Mouse (Mus musculus): ENCODE measurements around the gene Pepd. TPM values are rescaled to one million over a fixed set of nuclear protein-coding genes. Genes with fewer than 3 reads are reported as not detected.

Pepd gene
- polyA plus RNA-seq, 1 experiment from 2014 or later = 68.2 TPM

DNA sequence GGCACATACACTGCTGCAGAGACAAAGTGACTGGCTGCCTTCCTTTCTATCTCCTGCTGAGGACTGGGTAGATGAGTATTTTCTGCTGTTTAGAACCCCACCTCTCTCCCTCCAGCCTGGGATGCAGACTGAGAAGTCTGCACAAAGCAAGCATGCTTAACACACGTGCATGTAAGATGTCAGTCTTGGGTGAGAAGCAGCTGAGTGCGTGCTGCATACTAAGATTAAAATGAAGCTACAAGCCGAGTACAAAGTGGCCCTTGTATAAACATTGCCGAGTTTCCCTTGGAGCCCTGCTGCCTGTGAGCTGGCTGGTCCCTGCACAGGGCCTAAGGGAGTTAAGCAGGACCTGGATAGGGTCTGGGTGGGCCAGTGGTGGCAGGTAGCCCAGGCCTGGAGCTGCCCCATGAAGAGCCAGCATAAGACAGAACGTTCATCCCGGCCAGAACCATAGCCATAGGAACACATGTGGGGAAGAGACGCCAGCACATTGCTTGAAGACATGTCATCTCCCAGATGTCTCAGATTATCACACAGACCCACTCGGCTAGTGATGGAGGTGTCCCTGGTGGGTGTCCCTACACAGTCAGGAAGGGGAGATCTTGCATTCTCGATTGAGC lies 115.7 kb downstream of the Pepd start:
- H3K9ac ChIP-seq = no peak overlapping the region
- WGBS = 41% methylated on average over 9 of the region's 9 CpGs
- no peak overlapping the region for H3K4me3 ChIP-seq (ENCODE audit: low read depth, low read length)
- no peak overlapping the region for H3K4me2 ChIP-seq
- peaks cover 8% of the 10 kb centered on the region; the same call in 1 of the 2 replicates for H3K36me3 ChIP-seq (ENCODE audit: insufficient read depth)
- no peak overlapping the region for H3K27ac ChIP-seq (ENCODE audit: low read depth)
- H3K9me3 ChIP-seq (ENCODE audit: low read depth, low read length) = no peaks in the 10 kb centered on the region
- DNase-seq = no peak
- H3K4me1 ChIP-seq (ENCODE audit: insufficient read depth) = no peaks in the 10 kb centered on the region
- no peaks in the 10 kb centered on the region for H3K27me3 ChIP-seq (ENCODE audit: insufficient read depth, low read length)
- no peak for ATAC-seq (ENCODE audit: insufficient read depth)
- TF ChIP-seq CTCF (IDR thresholded peaks at IDR 0.05; ENCODE audit: low read depth) = no peak

DNA sequence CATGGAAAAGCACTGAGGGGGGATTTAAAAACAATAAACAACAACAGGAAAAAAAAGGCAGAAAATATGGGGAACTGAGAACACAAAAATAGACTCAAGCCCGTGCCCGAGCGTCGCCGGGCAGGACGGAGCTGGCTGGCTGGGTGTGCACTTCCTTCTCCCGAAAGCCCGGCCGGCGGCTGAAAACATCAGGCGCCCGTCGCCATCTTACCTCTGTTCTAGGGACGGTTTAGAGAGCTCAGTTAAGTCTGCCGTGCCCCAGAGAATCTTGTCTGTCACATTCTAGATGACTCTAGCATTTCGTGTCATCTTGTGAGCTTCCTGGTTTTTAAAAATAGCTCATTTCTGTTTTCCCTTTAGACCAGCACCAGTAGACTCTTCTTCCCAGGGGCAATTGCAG lies 116.4 kb downstream of the Pepd start:
- TF ChIP-seq CTCF (IDR thresholded peaks at IDR 0.05; ENCODE audit: low read depth) = no peak
- Histone ChIP-seq H3K27ac (ENCODE audit: low read depth) (no peak overlapping the region), H3K36me3 (ENCODE audit: insufficient read depth) (peaks cover 10% of the 10 kb centered on the region; the same call in 1 of the 2 replicates), H3K27me3 (ENCODE audit: insufficient read depth, low read length) (no peaks in the 10 kb centered on the region), H3K4me3 (ENCODE audit: low read depth, low read length) (no peak overlapping the region), H3K4me2 (no peak overlapping the region), H3K4me1 (ENCODE audit: insufficient read depth) (no peaks in the 10 kb centered on the region), H3K9ac (no peak overlapping the region), H3K9me3 (ENCODE audit: low read depth, low read length) (no peaks in the 10 kb centered on the region)
- ATAC-seq (ENCODE audit: insufficient read depth) (no peak), DNase-seq (no peak)
- WGBS = 83% methylated on average over 16 of the region's 16 CpGs

DNA sequence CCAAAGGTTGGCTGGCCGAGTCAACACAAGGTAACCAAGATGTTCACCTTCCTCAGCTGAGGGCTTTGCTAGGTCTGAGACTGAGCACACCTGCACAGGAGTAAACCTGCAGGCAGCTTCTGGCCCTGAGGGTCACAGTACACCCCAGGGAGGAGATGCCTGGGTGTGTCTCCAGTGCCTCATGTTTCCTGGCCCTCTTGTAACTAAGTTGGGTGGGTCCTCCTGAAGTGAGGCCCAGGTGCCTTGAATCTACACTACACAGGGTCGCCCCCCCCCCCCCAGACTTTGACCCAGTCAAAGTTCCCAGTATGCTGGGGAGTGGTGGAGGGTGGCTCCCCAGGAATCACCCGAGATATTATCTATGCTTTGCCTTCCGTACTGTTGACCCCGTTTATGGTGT lies 117.0 kb downstream of the Pepd start:
- H3K9me3 ChIP-seq (ENCODE audit: low read depth, low read length) = no peaks in the 10 kb centered on the region
- no peak overlapping the region for H3K4me2 ChIP-seq
- H3K4me1 ChIP-seq (ENCODE audit: insufficient read depth) = no peaks in the 10 kb centered on the region
- 79% methylated on average over 5 of the region's 5 CpGs for WGBS
- no peaks in the 10 kb centered on the region for H3K27me3 ChIP-seq (ENCODE audit: insufficient read depth, low read length)
- DNase-seq = no peak
- H3K27ac ChIP-seq (ENCODE audit: low read depth) = no peak overlapping the region
- no peak overlapping the region for H3K9ac ChIP-seq
- no peak overlapping the region for H3K4me3 ChIP-seq (ENCODE audit: low read depth, low read length)
- ATAC-seq (ENCODE audit: insufficient read depth) = no peak
- TF ChIP-seq CTCF (IDR thresholded peaks at IDR 0.05; ENCODE audit: low read depth) = no peak
- peaks cover 10% of the 10 kb centered on the region; the same call in 1 of the 2 replicates for H3K36me3 ChIP-seq (ENCODE audit: insufficient read depth)

DNA sequence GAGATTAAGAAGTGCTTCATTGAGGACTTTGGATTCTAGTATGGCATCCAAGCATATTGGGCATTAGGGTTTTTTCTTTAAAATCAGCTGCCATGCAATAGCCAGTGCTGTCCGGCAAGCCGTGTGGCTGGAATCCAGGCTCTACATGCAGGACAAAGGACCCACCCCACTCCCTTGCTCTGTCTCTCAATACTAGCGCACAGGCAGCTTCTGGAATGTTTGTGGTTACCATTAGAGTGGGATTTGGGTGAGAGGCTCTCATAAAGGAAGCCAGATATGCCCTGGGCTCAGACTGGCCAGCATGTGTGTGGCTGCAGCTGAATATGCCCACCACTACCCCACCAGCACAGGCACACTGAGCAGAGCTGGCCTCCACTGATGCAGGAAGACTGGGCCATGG lies 117.5 kb downstream of the Pepd start:
- Histone ChIP-seq H3K27ac (ENCODE audit: low read depth) (no peak overlapping the region), H3K9me3 (ENCODE audit: low read depth, low read length) (no peaks in the 10 kb centered on the region), H3K9ac (no peak overlapping the region), H3K4me2 (no peak overlapping the region), H3K27me3 (ENCODE audit: insufficient read depth, low read length) (no peaks in the 10 kb centered on the region), H3K4me1 (ENCODE audit: insufficient read depth) (no peaks in the 10 kb centered on the region), H3K36me3 (ENCODE audit: insufficient read depth) (peaks cover 14% of the 10 kb centered on the region; the same call in 1 of the 2 replicates), H3K4me3 (ENCODE audit: low read depth, low read length) (no peak overlapping the region)
- DNase-seq = no peak
- ATAC-seq (ENCODE audit: insufficient read depth) = no peak
- no peak for TF ChIP-seq CTCF (IDR thresholded peaks at IDR 0.05; ENCODE audit: low read depth)
- 80% methylated on average over 3 of the region's 3 CpGs for WGBS

DNA sequence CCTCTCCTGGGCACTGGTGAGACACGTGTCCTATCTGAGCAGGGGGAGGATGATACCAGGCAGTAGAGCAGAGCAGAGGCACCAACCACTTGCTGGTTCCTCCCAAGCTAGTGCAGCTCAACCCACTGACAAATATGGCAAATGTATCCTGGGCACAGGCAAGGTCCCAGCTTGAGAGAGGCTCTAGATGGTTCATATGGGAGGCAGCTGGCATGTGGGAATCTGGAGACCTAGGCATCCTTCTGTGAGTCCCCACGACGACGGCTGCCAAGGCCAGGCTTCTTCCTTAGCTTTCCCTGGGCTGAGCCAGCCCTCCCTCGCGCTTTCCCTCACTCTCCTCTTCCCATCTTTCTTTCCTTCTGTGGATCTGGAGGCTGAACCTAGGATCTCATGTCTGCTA lies 118.4 kb downstream of the Pepd start:
- no peak for TF ChIP-seq CTCF (IDR thresholded peaks at IDR 0.05; ENCODE audit: low read depth)
- peaks cover 5% of the 10 kb centered on the region for H3K4me1 ChIP-seq (ENCODE audit: insufficient read depth)
- peaks cover 17% of the 10 kb centered on the region; the same call in 1 of the 2 replicates for H3K36me3 ChIP-seq (ENCODE audit: insufficient read depth)
- ATAC-seq (ENCODE audit: insufficient read depth) = no peak
- H3K4me2 ChIP-seq = no peak overlapping the region
- no peaks in the 10 kb centered on the region for H3K9me3 ChIP-seq (ENCODE audit: low read depth, low read length)
- WGBS = 87% methylated on average over 6 of the region's 6 CpGs
- no peak for DNase-seq
- no peak overlapping the region for H3K4me3 ChIP-seq (ENCODE audit: low read depth, low read length)
- no peaks in the 10 kb centered on the region for H3K27me3 ChIP-seq (ENCODE audit: insufficient read depth, low read length)
- H3K9ac ChIP-seq = no peak overlapping the region
- no peak overlapping the region for H3K27ac ChIP-seq (ENCODE audit: low read depth)

DNA sequence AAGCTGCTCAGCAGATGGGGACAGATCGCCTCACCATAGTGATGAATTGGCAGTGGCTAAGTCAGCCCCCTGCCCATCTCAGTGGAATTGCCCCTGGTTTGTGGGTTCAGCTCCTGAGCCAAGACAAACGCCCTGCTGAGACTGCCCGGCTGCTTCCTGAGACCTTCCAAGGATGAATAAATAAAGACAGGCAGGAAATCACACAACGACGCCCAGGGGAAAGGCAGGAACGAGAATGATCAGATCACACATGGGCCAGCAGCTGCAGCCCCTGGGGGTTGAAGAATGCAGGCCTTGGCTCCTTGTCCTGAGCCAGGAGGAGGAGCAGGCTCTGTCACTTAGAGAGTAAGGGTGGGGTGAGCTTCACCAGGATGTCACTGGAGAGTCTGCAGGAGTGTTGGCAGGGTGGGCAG lies 123.0 kb downstream of the Pepd start:
- DNase-seq = peak; percentile 63
- H3K27ac ChIP-seq (ENCODE audit: low read depth) = peak overlapping the region; percentile 80; the same call in 1 of the 2 replicates

DNA sequence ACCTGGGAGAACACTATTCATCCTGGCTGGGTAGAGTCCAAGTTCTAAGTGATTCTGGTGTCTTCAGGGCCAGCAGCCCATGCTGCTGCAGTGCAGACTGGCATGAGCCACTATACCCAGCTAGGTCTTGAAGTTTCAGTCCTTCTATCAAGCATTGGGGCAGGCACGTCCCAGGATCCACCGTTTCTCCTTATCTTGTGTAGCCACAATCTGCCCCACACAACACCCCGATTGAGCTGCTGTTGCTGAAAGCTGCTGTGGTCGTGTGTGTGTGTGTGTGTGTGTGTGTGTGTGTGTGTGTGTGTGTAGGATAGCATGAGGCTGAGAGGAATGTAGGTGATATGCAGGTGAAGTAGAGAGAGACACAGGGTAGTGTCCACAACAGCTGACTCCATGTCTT lies 123.4 kb downstream of the Pepd start:
- ATAC-seq (ENCODE audit: insufficient read depth) (no peak), DNase-seq (no peak)
- no peak overlapping the region for H3K9ac ChIP-seq
- WGBS = 73% methylated on average over 4 of the region's 4 CpGs
- peaks cover 21% of the 10 kb centered on the region for H3K4me1 ChIP-seq (ENCODE audit: insufficient read depth)
- no peak overlapping the region for H3K4me2 ChIP-seq
- H3K27ac ChIP-seq (ENCODE audit: low read depth) = peak overlapping the region; percentile 80; the same call in 1 of the 2 replicates
- no peak for TF ChIP-seq CTCF (IDR thresholded peaks at IDR 0.05; ENCODE audit: low read depth)
- no peaks in the 10 kb centered on the region for H3K9me3 ChIP-seq (ENCODE audit: low read depth, low read length)
- H3K4me3 ChIP-seq (ENCODE audit: low read depth, low read length) = no peak overlapping the region
- no peaks in the 10 kb centered on the region for H3K27me3 ChIP-seq (ENCODE audit: insufficient read depth, low read length)
- peaks cover 29% of the 10 kb centered on the region; the same call in 1 of the 2 replicates for H3K36me3 ChIP-seq (ENCODE audit: insufficient read depth)

More for the DNA sequence above, 123.0 kb downstream of the Pepd start:
- no peaks in the 10 kb centered on the region for H3K9me3 ChIP-seq (ENCODE audit: low read depth, low read length)
- peak; percentile 25 for ATAC-seq (ENCODE audit: insufficient read depth)
- no peak overlapping the region for H3K9ac ChIP-seq
- TF ChIP-seq CTCF (IDR thresholded peaks at IDR 0.05; ENCODE audit: low read depth) = no peak
- peaks cover 25% of the 10 kb centered on the region; the same call in 1 of the 2 replicates for H3K36me3 ChIP-seq (ENCODE audit: insufficient read depth)
- 23% methylated on average over 6 of the region's 6 CpGs for WGBS
- no peak overlapping the region for H3K4me3 ChIP-seq (ENCODE audit: low read depth, low read length)
- no peaks in the 10 kb centered on the region for H3K27me3 ChIP-seq (ENCODE audit: insufficient read depth, low read length)
- H3K4me1 ChIP-seq (ENCODE audit: insufficient read depth) = peaks cover 21% of the 10 kb centered on the region
- no peak overlapping the region for H3K4me2 ChIP-seq
